In the genomic region with DNA sequence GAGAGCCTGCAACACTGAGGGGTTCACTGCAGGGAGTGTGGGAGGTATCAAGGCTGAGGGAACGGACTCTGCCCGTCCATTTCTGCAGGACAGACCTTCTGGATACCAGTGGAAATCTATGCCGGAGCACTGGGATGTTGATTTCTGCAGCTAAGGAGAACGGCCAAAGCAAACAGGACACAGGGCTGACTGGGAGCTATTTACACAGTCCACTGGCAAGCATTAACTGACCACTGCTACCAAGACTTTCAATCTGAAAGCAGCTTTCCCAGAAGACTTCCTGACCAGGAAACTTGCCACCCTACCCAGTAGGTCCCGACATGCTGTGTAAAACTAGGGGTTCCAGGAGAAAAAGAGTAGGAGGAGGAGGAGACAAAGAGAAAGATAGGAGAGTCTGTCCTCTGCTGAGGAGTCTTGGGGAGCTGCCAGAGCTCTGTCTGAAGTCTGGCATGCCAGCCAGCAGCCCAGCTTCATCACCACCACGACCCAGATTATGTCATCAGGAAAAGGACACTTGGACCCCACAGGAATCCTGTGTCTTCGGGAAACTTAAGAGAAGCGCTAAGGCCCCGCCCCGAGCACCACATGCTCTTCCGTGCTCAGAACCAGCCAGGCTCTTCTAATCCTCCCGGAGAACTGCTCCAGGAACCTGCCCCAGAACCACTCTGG, we compare ENCODE assay signal across 8 mouse cellular contexts. TPM values are rescaled to one million over a fixed set of nuclear protein-coding genes. Genes with fewer than 3 reads are reported as not detected.
A peak's percentile ranks its signal among the peaks of the same experiment; 100 is the strongest.
DNase-seq lines count a peak whose midpoint lies in the region; ATAC-seq and TF ChIP-seq lines count a peak whose summit lies in the region.

No protein-coding gene starts in this region.

- H3K27ac ChIP-seq in midbrain, postnatal 0 days (ENCODE audit: low read depth, low read length) = peak overlapping the region; percentile 43; the same call in 1 of the 2 replicates
- H3K27ac ChIP-seq in midbrain, embryonic 15.5 days = no peak overlapping the region
- peak overlapping the region; percentile 31; the same call in 1 of the 2 replicates for H3K27ac ChIP-seq in hindbrain, embryonic 16.5 days (ENCODE audit: low read depth, low read length)
- H3K27ac ChIP-seq in testis, adult 2 months (ENCODE audit: control insufficient read depth, insufficient read depth, low read depth, low read length) = peak overlapping the region; percentile 52

- TF ChIP-seq POLR2A in testis, adult 2 months (IDR thresholded peaks at IDR 0.05; ENCODE audit: control insufficient read depth, low read depth, low read length) = no peak

- 43% methylated on average over 12 of the region's 12 CpGs for WGBS in midbrain, postnatal 0 days
- WGBS in midbrain, embryonic 15.5 days = 52% methylated on average over 12 of the region's 12 CpGs
- WGBS in hindbrain, embryonic 16.5 days = 53% methylated on average over 12 of the region's 12 CpGs

- no peak overlapping the region for H3K4me2 ChIP-seq in midbrain, postnatal 0 days (ENCODE audit: low read depth, low read length, poor library complexity, severe bottlenecking)
- no peak overlapping the region for H3K4me2 ChIP-seq in midbrain, embryonic 15.5 days
- no peak overlapping the region for H3K4me2 ChIP-seq in hindbrain, embryonic 16.5 days (ENCODE audit: low read length)

- intact Hi-C loops in heart, postnatal 25 days (cut with DNase I) = loop anchor here (10.0 kb wide), 2 partner anchors 265 to 375 kb away; a partner anchor contains a TSS
- intact Hi-C loops in gastrocnemius, postnatal 36 days (cut with DNase I) = no loop called here

- DNase-seq in heart, adult 11 months = peak; percentile 93
- no peak for DNase-seq in heart, postnatal 25 days (ENCODE audit: low spot score)
- peak; percentile 58 for DNase-seq in midbrain, postnatal 0 days (ENCODE audit: low spot score)
- DNase-seq in gastrocnemius, postnatal 36 days = no peak
- DNase-seq in urinary bladder, postnatal 4 days (ENCODE audit: low spot score in 2 of 2) = no peak

- no peaks in the 10 kb centered on the region for H3K36me3 ChIP-seq in midbrain, postnatal 0 days (ENCODE audit: insufficient read depth, low read length)
- no peaks in the 10 kb centered on the region for H3K36me3 ChIP-seq in midbrain, embryonic 15.5 days (replicated peaks)
- no peaks in the 10 kb centered on the region for H3K36me3 ChIP-seq in hindbrain, embryonic 16.5 days (ENCODE audit: control insufficient read depth, insufficient read depth, low read length)
- no peaks in the 10 kb centered on the region for H3K36me3 ChIP-seq in testis, adult 2 months (ENCODE audit: control insufficient read depth, insufficient read depth, low read length)

- H3K27me3 ChIP-seq in midbrain, postnatal 0 days (ENCODE audit: insufficient read depth, low read length) = no peaks in the 10 kb centered on the region
- H3K27me3 ChIP-seq in midbrain, embryonic 15.5 days (replicated peaks) = no peaks in the 10 kb centered on the region
- H3K27me3 ChIP-seq in hindbrain, embryonic 16.5 days (replicated peaks; ENCODE audit: control insufficient read depth, insufficient read depth, low read length) = no peaks in the 10 kb centered on the region
- H3K27me3 ChIP-seq in testis, adult 2 months (ENCODE audit: control insufficient read depth, insufficient read depth, low read length) = no peaks in the 10 kb centered on the region

- H3K4me3 ChIP-seq in midbrain, postnatal 0 days (ENCODE audit: low read depth, low read length) = no peak overlapping the region
- H3K4me3 ChIP-seq in midbrain, embryonic 15.5 days = no peak overlapping the region
- no peak overlapping the region for H3K4me3 ChIP-seq in hindbrain, embryonic 16.5 days (ENCODE audit: low read length)
- H3K4me3 ChIP-seq in testis, adult 2 months (ENCODE audit: control insufficient read depth, low read depth, low read length) = peak overlapping the region; percentile 56

- H3K9ac ChIP-seq in midbrain, postnatal 0 days (replicated peaks; ENCODE audit: low read length, poor library complexity, severe bottlenecking) = no peak overlapping the region
- no peak overlapping the region for H3K9ac ChIP-seq in midbrain, embryonic 15.5 days
- no peak overlapping the region for H3K9ac ChIP-seq in hindbrain, embryonic 16.5 days (ENCODE audit: low read depth, low read length)

- ATAC-seq in midbrain, postnatal 0 days (ENCODE audit: low FRiP score) = peak; percentile 31; the same call in 1 of the 2 replicates
- no peak for ATAC-seq in midbrain, embryonic 15.5 days (replicated peaks)
- ATAC-seq in hindbrain, embryonic 16.5 days = peak; percentile 19

- H3K4me1 ChIP-seq in midbrain, postnatal 0 days (ENCODE audit: insufficient read depth, low read length) = no peaks in the 10 kb centered on the region
- no peaks in the 10 kb centered on the region for H3K4me1 ChIP-seq in midbrain, embryonic 15.5 days
- H3K4me1 ChIP-seq in hindbrain, embryonic 16.5 days (ENCODE audit: control insufficient read depth, insufficient read depth, low read depth, low read length) = no peaks in the 10 kb centered on the region; the same call in 1 of the 2 replicates
- H3K4me1 ChIP-seq in testis, adult 2 months (ENCODE audit: control insufficient read depth, insufficient read depth, low read length) = peaks cover 6% of the 10 kb centered on the region

- TF ChIP-seq CTCF in midbrain, postnatal 0 days (IDR thresholded peaks at IDR 0.05) = no peak
- TF ChIP-seq CTCF in testis, adult 2 months (IDR thresholded peaks at IDR 0.05; ENCODE audit: control insufficient read depth, insufficient read depth, insufficient replicate concordance, low read depth, low read length) = no peak

- no peaks in the 10 kb centered on the region for H3K9me3 ChIP-seq in midbrain, postnatal 0 days (ENCODE audit: low read length)
- no peaks in the 10 kb centered on the region for H3K9me3 ChIP-seq in midbrain, embryonic 15.5 days
- H3K9me3 ChIP-seq in hindbrain, embryonic 16.5 days (ENCODE audit: control insufficient read depth, low read length) = no peaks in the 10 kb centered on the region

RNA-seq across cellular contexts. Expression of a gene that starts 2.2 kb away (rescaled TPM):
- 1 to 10 TPM in 1 of 2 experiments, under 1 TPM in 1; 0.81 to 1.1 TPM for total RNA-seq in heart, postnatal 25 days (2021)
- 14.1 and 25.7 TPM in 2 replicates for total RNA-seq in midbrain, postnatal 0 days (2014; rRNA removed)
- polyA plus RNA-seq in midbrain, postnatal 0 days (2015; fragmentation: Nextera tagmentation; extraction: Ambion mirVana) = 8.8 and 12.8 TPM in 2 replicates
- polyA plus RNA-seq in midbrain, embryonic 15.5 days (2015; fragmentation: Nextera tagmentation; extraction: Ambion mirVana) = 0.87 and 1.2 TPM in 2 replicates
- polyA plus RNA-seq in hindbrain, embryonic 16.5 days (2015; fragmentation: Nextera tagmentation; extraction: Ambion mirVana) = 2.7 and 6.1 TPM in 2 replicates
- polyA plus RNA-seq in testis, adult 2 months (2012; rRNA removed) = 0.07 TPM in 1 of 2 replicates, not detected in the other
- total RNA-seq in gastrocnemius, postnatal 36 days (2021) = under 1 TPM; 0.26 to 0.42 TPM

RNA-seq across cellular contexts. Expression of a gene that starts 23.1 kb away (rescaled TPM):
- total RNA-seq in heart, postnatal 25 days (2021) = 10 to 100 TPM; 17.9 to 20.3 TPM
- total RNA-seq in midbrain, postnatal 0 days (2014; rRNA removed) = 317 and 384 TPM in 2 replicates
- polyA plus RNA-seq in midbrain, postnatal 0 days (2015; fragmentation: Nextera tagmentation; extraction: Ambion mirVana) = 399 and 418 TPM in 2 replicates
- 401 and 406 TPM in 2 replicates for polyA plus RNA-seq in midbrain, embryonic 15.5 days (2015; fragmentation: Nextera tagmentation; extraction: Ambion mirVana)
- polyA plus RNA-seq in hindbrain, embryonic 16.5 days (2015; fragmentation: Nextera tagmentation; extraction: Ambion mirVana) = 329 and 392 TPM in 2 replicates
- polyA plus RNA-seq in testis, adult 2 months (2012; rRNA removed) = 16.9 and 20.6 TPM in 2 replicates
- 10 to 100 TPM; 15.6 to 16.9 TPM for total RNA-seq in gastrocnemius, postnatal 36 days (2021)

RNA-seq across cellular contexts. Expression of a gene that starts 37.2 kb away (rescaled TPM):
- total RNA-seq in heart, postnatal 25 days (2021) = under 1 TPM; 0.44 to 0.50 TPM
- total RNA-seq in midbrain, postnatal 0 days (2014; rRNA removed) = 0.05 and 0.24 TPM in 2 replicates
- polyA plus RNA-seq in midbrain, postnatal 0 days (2015; fragmentation: Nextera tagmentation; extraction: Ambion mirVana) = 0.05 and 0.15 TPM in 2 replicates
- 0.34 and 0.50 TPM in 2 replicates for polyA plus RNA-seq in midbrain, embryonic 15.5 days (2015; fragmentation: Nextera tagmentation; extraction: Ambion mirVana)
- polyA plus RNA-seq in hindbrain, embryonic 16.5 days (2015; fragmentation: Nextera tagmentation; extraction: Ambion mirVana) = 0.24 and 0.30 TPM in 2 replicates
- 2.6 TPM in 2 replicates for polyA plus RNA-seq in testis, adult 2 months (2012; rRNA removed)
- under 1 TPM; 0.27 to 0.56 TPM for total RNA-seq in gastrocnemius, postnatal 36 days (2021)

Comparison
In these comparisons a context has a peak if more than half of its experiments do, and no peak if none do; other contexts are left out.
1. DNase-seq: peak in heart, adult 11 months (single experiment) and midbrain, postnatal 0 days (single experiment); none in heart, postnatal 25 days (single experiment), gastrocnemius, postnatal 36 days (0 of 2) and urinary bladder, postnatal 4 days (0 of 2).
2. RNA of a gene that starts 23.1 kb away (polyA plus RNA-seq): 401 to 406 TPM in midbrain, embryonic 15.5 days, 399 to 418 TPM in midbrain, postnatal 0 days and 329 to 392 TPM in hindbrain, embryonic 16.5 days; 16.9 to 20.6 TPM in testis, adult 2 months; every median in the first group is over 10 times any median in the second.